Mouse (Mus musculus) monocyte, adult 2 months (primary cell): ENCODE data around the gene Adcyap1r1.

ENCODE experiments used
- DNase-seq, 2 experiments: peaks; one replicate each; pipeline ENCODE4 v3.0.0; 2022; ENCODE audit warnings: low spot score in 2 of 2, low read depth in 1 of 2

Adcyap1r1 gene

GRCm38 (mm10) chr6:55498753-55499152 is 47.0 kb downstream of the Adcyap1r1 start:
- no peak for DNase-seq

- no peak for DNase-seq
These were observed 49.3 kb downstream of the Adcyap1r1 start for GRCm38 (mm10) chr6:55501061-55501460.

- DNase-seq, result no peak
These were observed 50.5 kb downstream of the Adcyap1r1 start for GRCm38 (mm10) chr6:55502309-55502708.

- DNase-seq, result no peak
These were observed 53.2 kb downstream of the Adcyap1r1 start for GRCm38 (mm10) chr6:55504797-55505488.

- DNase-seq, result no peak
These were observed 54.7 kb downstream of the Adcyap1r1 start for GRCm38 (mm10) chr6:55506519-55506918.

GRCm38 (mm10) chr6:55509130-55509870 is 57.5 kb downstream of the Adcyap1r1 start:
- no peak for DNase-seq

GRCm38 (mm10) chr6:55511212-55512065 is 59.7 kb downstream of the Adcyap1r1 start:
- no peak for DNase-seq

GRCm38 (mm10) chr6:55512066-55512703 is 60.4 kb downstream of the Adcyap1r1 start:
- no peak for DNase-seq

GRCm38 (mm10) chr6:55513477-55513876 is 61.7 kb downstream of the Adcyap1r1 start:
- DNase-seq, result no peak

- DNase-seq, result no peak
These were observed 67.9 kb downstream of the Adcyap1r1 start for GRCm38 (mm10) chr6:55519605-55520201.

GRCm38 (mm10) chr6:55520237-55521095 is 68.7 kb downstream of the Adcyap1r1 start:
- DNase-seq, result no peak

- no peak for DNase-seq
These were observed 84.7 kb downstream of the Adcyap1r1 start for GRCm38 (mm10) chr6:55536469-55536868.

- no peak for DNase-seq
These were observed 87.4 kb downstream of the Adcyap1r1 start for GRCm38 (mm10) chr6:55539196-55539595.

- DNase-seq, result no peak
These were observed 90.6 kb downstream of the Adcyap1r1 start for GRCm38 (mm10) chr6:55542359-55542758.

GRCm38 (mm10) chr6:55543345-55543744 is 91.6 kb downstream of the Adcyap1r1 start:
- no peak for DNase-seq

- no peak for DNase-seq
These were observed 97.4 kb downstream of the Adcyap1r1 start for GRCm38 (mm10) chr6:55549211-55549610.

- DNase-seq, result no peak
These were observed 99.1 kb downstream of the Adcyap1r1 start for GRCm38 (mm10) chr6:55550926-55551325.
